Mouse (Mus musculus) brain, embryonic 14.5 days (tissue): ENCODE measurements around the gene Sparc. TPM values are rescaled to one million over a fixed set of nuclear protein-coding genes. Genes with fewer than 3 reads are reported as not detected.

Experiments used
- DNase-seq: peaks from one replicate; pipeline ENCODE4 v3.0.0-alpha.2; 2011; ENCODE audit warnings: low read depth
- CTCF ChIP-seq: fragments of 200-500 bp; IDR thresholded peaks from 2 replicates; pipeline ENCODE4 v1.5.1; 2012; ENCODE audit warnings: inconsistent platforms, mild to moderate bottlenecking, moderate library complexity, borderline replicate concordance; ENCODE audit not compliant: insufficient read depth, insufficient read length; ENCODE audit errors: extremely low read depth
- POLR2A ChIP-seq: fragments of 200-500 bp; IDR thresholded peaks from 2 replicates; pipeline ENCODE4 v1.6.1; 2012; ENCODE audit warnings: mild to moderate bottlenecking, inconsistent platforms, borderline replicate concordance; ENCODE audit not compliant: poor library complexity, insufficient read depth, insufficient read length, severe bottlenecking; ENCODE audit errors: extremely low read depth
- polyA plus RNA-seq: library from polyadenylated mRNA; depleted of rRNA; stranded (reverse); fragments of >200 nt; gene quantifications from 2 replicates; pipeline ENCODE4 v1.2.3, GENCODE M21; 2012; rRNA removed

Gene Sparc
- 340 and 497 TPM in 2 replicates for polyA plus RNA-seq

- no peak for DNase-seq
- no peak for TF ChIP-seq POLR2A
- no peak for TF ChIP-seq CTCF
Observed at GRCm38 (mm10) chr11:55422978-55423377, at the start of gene Sparc. TSS of gene Sparc (minus strand) at chr11:55423183.

- no peak for DNase-seq
- TF ChIP-seq CTCF = no peak
- TF ChIP-seq POLR2A = no peak
Observed at GRCm38 (mm10) chr11:55471467-55471866, 48.5 kb upstream of the Sparc start.

- TF ChIP-seq CTCF (no peak), POLR2A (no peak)
- DNase-seq = no peak
Observed at GRCm38 (mm10) chr11:55470761-55471160, 47.8 kb upstream of the Sparc start.

- TF ChIP-seq POLR2A (no peak), CTCF (no peak)
- peak; percentile 47 for DNase-seq
Observed at GRCm38 (mm10) chr11:55469923-55470691, 47.1 kb upstream of the Sparc start.

- no peak for TF ChIP-seq CTCF
- peak; percentile 100 for TF ChIP-seq POLR2A
- peak; percentile 100 for DNase-seq
Observed at GRCm38 (mm10) chr11:55469048-55469843, 46.3 kb upstream of the Sparc start, which contains the start of gene G3bp1. TSS of gene G3bp1 (plus strand) at chr11:55469685.

GRCm38 (mm10) chr11:55468611-55469047, 45.6 kb upstream of the Sparc start:
- TF ChIP-seq POLR2A (no peak), CTCF (no peak)
- no peak for DNase-seq

GRCm38 (mm10) chr11:55468012-55468411, 45.0 kb upstream of the Sparc start:
- TF ChIP-seq CTCF (no peak), POLR2A (no peak)
- DNase-seq = no peak

- no peak for TF ChIP-seq CTCF
- no peak for TF ChIP-seq POLR2A
- no peak for DNase-seq
Observed at GRCm38 (mm10) chr11:55465177-55465576, 42.2 kb upstream of the Sparc start.

- DNase-seq = no peak
- TF ChIP-seq POLR2A = no peak
- no peak for TF ChIP-seq CTCF
Observed at GRCm38 (mm10) chr11:55464707-55465106, 41.7 kb upstream of the Sparc start.

- DNase-seq = no peak
- no peak for TF ChIP-seq CTCF
- no peak for TF ChIP-seq POLR2A
Observed at GRCm38 (mm10) chr11:55462149-55462548, 39.2 kb upstream of the Sparc start.

GRCm38 (mm10) chr11:55461019-55461645, 38.1 kb upstream of the Sparc start, which contains the start of gene Atox1:
TSS of gene Atox1 (minus strand) at chr11:55461239.
- TF ChIP-seq POLR2A = peak; percentile 53; the same call in 1 of the 2 replicates
- TF ChIP-seq CTCF = no peak
- peak; percentile 98 for DNase-seq

- TF ChIP-seq POLR2A (no peak), CTCF (peak; percentile 15; the same call in 1 of the 2 replicates)
- DNase-seq = no peak
Observed at GRCm38 (mm10) chr11:55460559-55461018, 37.6 kb upstream of the Sparc start.
